In genomic region chr11:22706082-22706481, GRCm38 (mm10) we compare ENCODE assay signal across 19 mouse cellular contexts.
DNase-seq lines count a peak whose midpoint lies in the region; ATAC-seq lines count a peak whose summit lies in the region.
"Had no signal": no experiment of that assay in that cellular context is flagged by ENCODE, and none has a peak within 500 bp of the region (broad histone marks: within the 10 kb centered on the region; RNA-seq: fewer than 3 reads in every experiment).

No protein-coding gene starts in this region.

- no peak overlapping the region for H3K4me2 ChIP-seq in embryonic facial prominence, embryonic 14.5 days (ENCODE audit: low read depth, low read length)
- H3K4me2 ChIP-seq: embryonic facial prominence, embryonic 12.5 days; forebrain, embryonic 13.5 days; forebrain, embryonic 15.5 days had no signal

- H3K27ac ChIP-seq in embryonic facial prominence, embryonic 14.5 days (replicated peaks; ENCODE audit: low read depth, low read length): no peak overlapping the region
- H3K27ac ChIP-seq in limb, embryonic 10.5 days: no peak overlapping the region
- H3K27ac ChIP-seq: embryonic facial prominence, embryonic 12.5 days; forebrain, embryonic 13.5 days; forebrain, embryonic 15.5 days had no signal

- no peaks in the 10 kb centered on the region for H3K27me3 ChIP-seq in embryonic facial prominence, embryonic 14.5 days (replicated peaks; ENCODE audit: control insufficient read depth, insufficient read depth, low read length)
- no peaks in the 10 kb centered on the region for H3K27me3 ChIP-seq in limb, embryonic 10.5 days (ENCODE audit: low read depth, poor library complexity, severe bottlenecking)
- H3K27me3 ChIP-seq: embryonic facial prominence, embryonic 12.5 days; forebrain, embryonic 13.5 days; forebrain, embryonic 15.5 days had no signal

- WGBS in embryonic facial prominence, embryonic 14.5 days: 55% methylated on average over 3 of the region's 3 CpGs
- WGBS in limb, embryonic 10.5 days: 91% methylated on average over 3 of the region's 3 CpGs

- no peaks in the 10 kb centered on the region for H3K9me3 ChIP-seq in embryonic facial prominence, embryonic 14.5 days (ENCODE audit: control insufficient read depth, low read length)
- H3K9me3 ChIP-seq in limb, embryonic 10.5 days (replicated peaks): no peaks in the 10 kb centered on the region
- H3K9me3 ChIP-seq: embryonic facial prominence, embryonic 12.5 days; forebrain, embryonic 13.5 days; forebrain, embryonic 15.5 days had no signal

- intact Hi-C loops in heart, postnatal 14 days (cut with DNase I): no loop called here

- peak; percentile 66 for DNase-seq in heart, adult 11 months
- no peak for DNase-seq in heart, postnatal 14 days
- DNase-seq in embryonic facial prominence, embryonic 14.5 days (ENCODE audit: low spot score): peak; percentile 55
- DNase-seq in limb, embryonic 10.5 days (ENCODE audit: low spot score): peak; percentile 7
- no peak for DNase-seq in lung, postnatal 25 days (ENCODE audit: low spot score)
- DNase-seq: adrenal gland, adult 2 months; adrenal gland, postnatal 10 days; adrenal gland, postnatal 25 days; cerebellum, adult 11 months; cerebellum, adult 18-20 months; cerebellum, adult 8-10 months; cerebellum, adult 9-11 months; cerebellum, postnatal 14 days; cerebellum, postnatal 36 days; embryo, embryonic 11 days; forebrain, postnatal 0 days had no signal

- no peak overlapping the region for H3K4me3 ChIP-seq in embryonic facial prominence, embryonic 14.5 days (ENCODE audit: low read depth, low read length)
- no peak overlapping the region for H3K4me3 ChIP-seq in limb, embryonic 10.5 days
- H3K4me3 ChIP-seq: embryonic facial prominence, embryonic 12.5 days; forebrain, embryonic 13.5 days; forebrain, embryonic 15.5 days had no signal

- no peak overlapping the region for H3K9ac ChIP-seq in embryonic facial prominence, embryonic 14.5 days (ENCODE audit: low read depth, low read length)
- H3K9ac ChIP-seq: embryonic facial prominence, embryonic 12.5 days; forebrain, embryonic 13.5 days; forebrain, embryonic 15.5 days; forebrain, postnatal 0 days had no signal

- no peaks in the 10 kb centered on the region for H3K36me3 ChIP-seq in embryonic facial prominence, embryonic 14.5 days (ENCODE audit: control insufficient read depth, insufficient read depth, low read length)
- H3K36me3 ChIP-seq in limb, embryonic 10.5 days: no peaks in the 10 kb centered on the region
- H3K36me3 ChIP-seq: embryonic facial prominence, embryonic 12.5 days; forebrain, embryonic 15.5 days had no signal

- ATAC-seq in embryonic facial prominence, embryonic 14.5 days (ENCODE audit: low read depth): 0 out of 2 replicates have a peak, but pooled peaks have one; percentile 33
- ATAC-seq: forebrain, embryonic 13.5 days; forebrain, embryonic 15.5 days; forebrain, postnatal 0 days had no signal

- H3K4me1 ChIP-seq in embryonic facial prominence, embryonic 14.5 days (ENCODE audit: control insufficient read depth, insufficient read depth, low read length): no peaks in the 10 kb centered on the region
- H3K4me1 ChIP-seq in limb, embryonic 10.5 days: no peaks in the 10 kb centered on the region
- H3K4me1 ChIP-seq: embryonic facial prominence, embryonic 12.5 days; forebrain, embryonic 13.5 days; forebrain, embryonic 15.5 days had no signal

Comparison
In these comparisons a context has a peak if more than half of its experiments do, and no peak if none do; other contexts are left out.
1. DNase-seq: peak in heart, adult 11 months (single experiment), embryonic facial prominence, embryonic 14.5 days (single experiment) and limb, embryonic 10.5 days (single experiment); none in heart, postnatal 14 days (0 of 2) and lung, postnatal 25 days (single experiment).